Mouse (Mus musculus): ENCODE data around the gene Lst1. TPM values are rescaled to one million over a fixed set of nuclear protein-coding genes. Genes with fewer than 3 reads are reported as not detected.
"Not testable (repeated sequence)": the region's sequence is repeated elsewhere in the genome, so short reads cannot be mapped to it uniquely, and the experiment has no call there.

Gene Lst1
- polyA plus RNA-seq (2015; fragmentation: Nextera tagmentation; extraction: Ambion mirVana): 12.1 and 13.0 TPM in 2 replicates

DNA sequence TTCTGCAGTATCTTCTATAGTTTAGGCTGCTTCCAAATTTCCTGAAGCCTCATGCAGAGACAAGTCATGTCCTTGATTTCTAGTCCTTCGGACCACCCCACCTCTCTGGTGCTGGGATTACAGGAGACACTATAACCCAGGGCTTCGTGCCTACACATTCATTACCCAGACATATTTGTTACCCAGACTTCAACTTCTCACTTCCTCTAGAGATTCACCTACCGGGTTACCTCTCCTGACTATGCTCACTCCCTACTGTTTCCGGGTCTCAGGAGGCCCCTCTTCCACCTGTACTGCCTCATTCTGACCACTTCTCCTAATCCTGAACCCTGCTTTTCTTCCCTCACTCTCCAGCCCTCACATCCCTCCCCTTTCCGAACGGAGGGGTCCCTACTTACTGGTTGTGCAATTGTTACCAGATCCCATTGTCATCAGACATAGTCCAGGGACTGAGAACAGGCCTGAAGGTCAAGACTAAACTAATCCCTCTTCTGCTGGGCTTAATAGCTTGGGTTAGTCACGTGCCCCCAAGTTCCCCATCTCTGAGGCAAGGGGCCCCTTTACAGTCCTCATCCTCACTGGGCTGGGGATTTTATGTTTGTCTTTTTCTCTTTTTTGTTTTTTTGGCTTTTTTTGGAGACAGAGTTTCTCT is at the start of gene Lst1:
TSS of gene Lst1 (minus strand) at position 481 of the 652 bp plus-strand sequence.
- Histone ChIP-seq H3K4me1 (peaks cover 9% of the 10 kb centered on the region), H3K9ac (no peak within 1 kb of the TSS), H3K4me2 (no peak within 1 kb of the TSS), H3K27me3 (no peaks in the 10 kb centered on the region), H3K27ac (no peak within 1 kb of the TSS), H3K36me3 (no peaks in the 10 kb centered on the region), H3K9me3 (no peaks in the 10 kb centered on the region), H3K4me3 (no peak within 1 kb of the TSS)
- ATAC-seq (ENCODE audit: borderline replicate concordance, extremely low read depth, low FRiP score, low TSS enrichment): no peak
- 71% methylated on average over 7 of the region's 7 CpGs for WGBS

DNA sequence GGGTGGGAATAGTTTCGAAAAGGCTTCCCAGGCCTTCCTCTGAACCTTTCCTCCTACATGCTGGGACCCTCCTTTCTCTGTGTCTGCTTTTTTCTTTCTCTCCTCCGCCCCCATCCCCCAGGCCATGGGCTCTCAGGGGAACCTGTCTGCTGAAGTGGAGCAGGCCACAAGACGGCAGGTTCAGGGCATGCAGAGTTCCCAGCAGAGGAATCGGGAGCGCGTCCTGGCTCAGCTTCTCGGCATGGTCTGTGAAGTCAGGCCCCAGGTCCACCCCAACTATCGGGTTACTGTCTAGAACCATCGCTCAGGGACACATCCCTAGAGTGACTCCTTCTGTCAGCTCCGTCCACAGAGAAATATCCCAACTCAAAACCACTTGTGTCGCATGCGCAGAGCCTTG is 49.3 kb upstream of the Lst1 start:
- Histone ChIP-seq H3K4me2 (no peak overlapping the region), H3K9me3 (no peaks in the 10 kb centered on the region), H3K27me3 (no peaks in the 10 kb centered on the region), H3K9ac (no peak overlapping the region), H3K36me3 (peaks cover 3% of the 10 kb centered on the region; the same call in 1 of the 2 replicates), H3K4me3 (no peak overlapping the region), H3K4me1 (peaks cover 43% of the 10 kb centered on the region), H3K27ac (no peak overlapping the region)
- 86% methylated on average over 12 of the region's 12 CpGs for WGBS
- no peak for ATAC-seq (ENCODE audit: borderline replicate concordance, extremely low read depth, low FRiP score, low TSS enrichment)

DNA sequence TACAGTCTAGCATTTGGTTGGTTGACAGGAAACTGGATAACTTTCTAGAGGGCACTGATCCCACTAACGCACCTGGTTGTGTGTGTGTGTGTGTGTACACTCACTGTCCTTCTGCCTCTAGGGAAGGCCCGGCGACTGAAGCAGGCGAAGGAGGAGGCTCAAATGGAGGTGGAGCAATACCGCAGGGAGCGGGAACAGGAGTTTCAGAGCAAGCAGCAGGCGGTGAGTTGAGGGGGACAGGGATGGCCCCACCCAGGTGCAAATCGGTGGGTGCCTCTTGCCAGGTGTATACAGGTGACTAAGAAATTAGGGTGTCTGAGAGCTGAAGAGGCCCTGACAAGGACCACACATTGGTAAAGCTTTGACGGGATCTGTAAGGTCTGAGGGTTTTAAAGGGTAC is 48.8 kb upstream of the Lst1 start:
- 76% methylated on average over 9 of the region's 9 CpGs for WGBS
- no peaks in the 10 kb centered on the region for H3K9me3 ChIP-seq

DNA sequence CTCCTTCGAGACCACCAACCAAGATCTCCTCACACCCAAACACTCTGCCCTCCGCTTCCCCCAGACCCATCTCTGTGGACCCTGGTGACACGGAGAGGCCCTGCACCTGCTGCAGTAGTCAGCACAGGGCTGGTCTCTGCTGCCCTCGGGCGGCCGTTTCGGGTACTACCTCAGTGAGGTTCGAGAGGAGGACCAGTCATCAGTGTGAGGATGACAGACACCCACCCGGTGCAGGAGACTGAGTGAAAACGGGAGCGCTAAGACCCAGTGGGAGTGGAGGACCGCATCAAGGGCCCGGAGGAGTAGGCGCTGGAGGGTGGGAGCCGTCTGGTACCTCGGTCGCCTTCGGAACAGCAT is 48.1 kb upstream of the Lst1 start:
- Histone ChIP-seq H3K27me3 (no peaks in the 10 kb centered on the region), H3K36me3 (peaks cover 4% of the 10 kb centered on the region), H3K27ac (peak overlapping the region; percentile 97), H3K4me2 (peak overlapping the region; percentile 88), H3K9ac (peak overlapping the region; percentile 85), H3K4me1 (peaks cover 45% of the 10 kb centered on the region), H3K4me3 (peak overlapping the region; percentile 66), H3K9me3 (no peaks in the 10 kb centered on the region)
- 1% methylated on average over 18 of the region's 18 CpGs for WGBS
- peak; percentile 40 for ATAC-seq (ENCODE audit: borderline replicate concordance, extremely low read depth, low FRiP score, low TSS enrichment)

More for the DNA sequence above, 48.8 kb upstream of the Lst1 start:
- Histone ChIP-seq H3K4me3 (no peak overlapping the region), H3K27ac (no peak overlapping the region), H3K36me3 (peaks cover 3% of the 10 kb centered on the region; the same call in 1 of the 2 replicates), H3K4me2 (no peak overlapping the region), H3K9ac (no peak overlapping the region), H3K4me1 (peaks cover 45% of the 10 kb centered on the region), H3K27me3 (no peaks in the 10 kb centered on the region)
- no peak for ATAC-seq (ENCODE audit: borderline replicate concordance, extremely low read depth, low FRiP score, low TSS enrichment)

DNA sequence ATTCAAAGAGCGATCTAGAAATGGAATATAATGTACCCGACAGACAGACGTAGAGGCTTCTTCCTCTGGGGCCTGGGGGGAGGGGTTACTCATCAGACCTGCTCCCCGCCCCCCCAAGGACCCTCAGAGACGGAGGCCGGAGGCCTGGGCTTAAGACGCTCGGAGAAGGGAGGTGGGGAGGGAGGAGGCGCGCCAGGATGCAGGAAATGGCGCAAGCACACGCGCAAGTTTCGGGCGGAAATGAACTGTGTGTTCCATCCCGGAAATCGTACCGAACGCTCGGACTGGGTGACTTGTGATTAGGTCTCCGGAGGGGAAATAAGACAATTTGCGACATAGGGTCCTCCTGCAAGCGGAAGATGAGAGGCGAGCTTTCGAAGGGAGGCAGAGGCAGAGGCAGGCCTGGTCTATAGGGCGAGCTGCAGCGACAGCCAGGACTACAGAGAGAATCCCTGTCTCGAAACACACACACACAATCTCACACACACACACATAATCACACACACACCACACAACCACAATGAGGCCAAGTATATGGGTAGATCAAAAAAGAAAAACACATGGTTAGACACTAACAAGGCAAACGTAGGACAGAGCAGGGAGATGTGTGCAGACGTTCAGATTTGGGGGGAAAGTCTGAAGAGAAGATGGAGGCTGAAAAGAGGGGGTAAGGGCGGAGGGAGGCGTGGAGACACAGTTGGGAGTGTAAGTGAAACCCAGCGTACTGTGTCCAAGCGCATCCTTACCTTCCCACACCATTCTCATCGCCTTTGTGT is 47.6 kb upstream of the Lst1 start, which contains the start of gene Nfkbil1:
TSS of gene Nfkbil1 (minus strand) at position 179 of the 776 bp plus-strand sequence.
- under 1% methylated on average over 35 of the region's 35 CpGs for WGBS
- Histone ChIP-seq H3K9ac (peak within 1 kb of the TSS; percentile 85), H3K9me3 (no peaks in the 10 kb centered on the region), H3K36me3 (peaks cover 9% of the 10 kb centered on the region), H3K4me3 (peak within 1 kb of the TSS; percentile 66), H3K4me1 (peaks cover 42% of the 10 kb centered on the region), H3K27me3 (no peaks in the 10 kb centered on the region), H3K4me2 (peak within 1 kb of the TSS; percentile 88), H3K27ac (peak within 1 kb of the TSS; percentile 97)
- ATAC-seq (ENCODE audit: borderline replicate concordance, extremely low read depth, low FRiP score, low TSS enrichment): peak; percentile 88

DNA sequence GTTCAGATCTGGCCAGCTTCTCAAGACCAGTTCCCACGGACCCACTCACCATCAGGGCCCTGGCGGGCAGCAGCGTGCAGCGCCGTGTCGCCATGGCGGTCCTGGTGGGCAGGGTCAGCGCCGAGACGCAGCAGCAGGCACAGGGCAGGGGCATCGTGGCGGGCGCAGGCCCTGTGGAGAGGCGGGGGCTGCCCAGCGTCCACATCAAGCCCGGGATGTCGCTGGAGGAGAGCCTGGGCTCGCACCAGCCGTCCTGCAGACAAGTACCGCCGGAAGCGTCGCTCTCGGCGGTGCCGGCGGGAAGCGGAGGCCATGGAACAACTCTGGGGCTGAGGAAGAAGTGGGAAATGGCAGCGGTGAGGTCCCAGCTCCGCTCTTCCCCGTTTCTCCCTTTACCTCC is 46.7 kb upstream of the Lst1 start:
- H3K27me3 ChIP-seq: no peaks in the 10 kb centered on the region
- H3K27ac ChIP-seq: peak overlapping the region; percentile 97
- 2% methylated on average over 31 of the region's 31 CpGs for WGBS
- peak overlapping the region; percentile 88 for H3K4me2 ChIP-seq
- H3K4me3 ChIP-seq: peak overlapping the region; percentile 66
- H3K4me1 ChIP-seq: peaks cover 35% of the 10 kb centered on the region
- ATAC-seq (ENCODE audit: borderline replicate concordance, extremely low read depth, low FRiP score, low TSS enrichment): peak; percentile 7; the same call in 1 of the 2 replicates
- H3K9me3 ChIP-seq: no peaks in the 10 kb centered on the region
- peak overlapping the region; percentile 85 for H3K9ac ChIP-seq
- H3K36me3 ChIP-seq: peaks cover 16% of the 10 kb centered on the region

DNA sequence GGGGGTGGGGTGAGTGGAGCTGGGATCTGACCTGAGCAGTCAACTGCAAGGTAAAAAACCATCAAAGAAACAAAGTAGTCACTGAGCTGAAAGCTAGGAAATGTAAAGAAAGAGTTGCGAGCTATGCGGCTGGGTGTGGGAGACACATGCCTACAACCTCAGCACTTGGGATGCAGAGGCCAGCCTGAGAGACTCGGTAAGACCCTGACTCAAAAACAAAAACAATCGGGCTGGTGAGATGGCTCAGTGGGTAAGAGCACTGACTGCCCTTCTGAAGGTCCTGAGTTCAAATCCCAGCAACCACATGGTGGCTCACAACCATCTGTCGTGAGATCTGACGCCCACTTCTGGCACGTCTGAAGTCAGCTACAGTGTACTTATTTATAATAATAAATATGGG is 45.9 kb upstream of the Lst1 start:
- H3K4me1 ChIP-seq: peaks cover 35% of the 10 kb centered on the region
- WGBS: 62% methylated on average over 7 of the region's 7 CpGs
- peaks cover 24% of the 10 kb centered on the region for H3K36me3 ChIP-seq
- ATAC-seq (ENCODE audit: borderline replicate concordance, extremely low read depth, low FRiP score, low TSS enrichment); H3K9me3 ChIP-seq; H3K27me3 ChIP-seq; H3K9ac ChIP-seq: not testable (repeated sequence)
- H3K27ac ChIP-seq: peak overlapping the region; percentile 97
- peak overlapping the region; percentile 66 for H3K4me3 ChIP-seq
- peak overlapping the region; percentile 88 for H3K4me2 ChIP-seq

DNA sequence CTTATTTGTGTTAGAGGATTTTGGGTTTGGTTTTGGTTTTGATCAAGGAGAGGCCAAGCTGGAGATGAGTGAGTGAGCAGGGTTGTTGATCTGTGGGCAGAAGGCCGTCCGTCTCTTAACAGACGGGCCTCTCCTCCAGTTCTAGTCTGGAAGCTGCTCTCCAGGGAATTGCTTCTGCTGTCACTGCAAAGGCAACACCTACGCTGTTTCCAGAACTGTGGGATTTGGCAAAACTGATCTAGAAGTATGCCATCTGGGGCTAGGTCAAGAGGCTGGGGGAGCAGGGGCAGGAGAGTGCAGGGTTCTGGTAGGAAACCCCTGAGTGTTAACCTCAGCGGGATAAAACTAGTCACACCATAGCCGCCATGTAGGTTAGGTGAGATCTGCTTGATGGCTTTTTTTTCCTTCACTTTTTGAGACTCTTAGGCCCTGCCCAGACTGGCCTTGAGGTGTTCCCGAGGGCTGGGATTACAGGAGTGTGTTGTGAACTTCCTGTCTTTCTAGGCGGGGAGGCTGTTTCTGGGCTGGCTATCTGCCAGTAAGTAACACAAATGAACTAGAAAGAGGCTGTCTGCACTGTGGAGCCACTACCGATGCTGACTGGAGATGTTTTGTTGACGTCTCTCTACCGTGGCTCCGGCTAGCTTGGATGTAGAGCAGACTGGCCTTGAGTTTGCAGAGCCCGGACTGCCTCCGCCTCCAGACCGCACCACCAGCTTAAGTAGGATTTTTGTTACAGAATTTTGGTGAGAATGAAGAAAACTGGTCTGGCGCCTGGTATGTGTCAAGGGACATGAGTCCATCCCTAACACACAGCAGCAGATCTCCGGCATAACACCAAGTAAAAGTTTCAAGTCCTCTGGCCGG is 45.1 kb upstream of the Lst1 start, which contains the start of gene Atp6v1g2:
TSS of gene Atp6v1g2 (plus strand) at position 547 of the 867 bp plus-strand sequence.
- Histone ChIP-seq H3K27me3 (no peaks in the 10 kb centered on the region), H3K9ac (no peak within 1 kb of the TSS; the same call in 1 of the 2 replicates), H3K4me2 (peak within 1 kb of the TSS; percentile 88), H3K9me3 (no peaks in the 10 kb centered on the region), H3K27ac (peak within 1 kb of the TSS; percentile 97), H3K4me1 (peaks cover 35% of the 10 kb centered on the region), H3K4me3 (peak within 1 kb of the TSS; percentile 66), H3K36me3 (peaks cover 30% of the 10 kb centered on the region)
- ATAC-seq (ENCODE audit: borderline replicate concordance, extremely low read depth, low FRiP score, low TSS enrichment): no peak
- 33% methylated on average over 18 of the region's 18 CpGs for WGBS

DNA sequence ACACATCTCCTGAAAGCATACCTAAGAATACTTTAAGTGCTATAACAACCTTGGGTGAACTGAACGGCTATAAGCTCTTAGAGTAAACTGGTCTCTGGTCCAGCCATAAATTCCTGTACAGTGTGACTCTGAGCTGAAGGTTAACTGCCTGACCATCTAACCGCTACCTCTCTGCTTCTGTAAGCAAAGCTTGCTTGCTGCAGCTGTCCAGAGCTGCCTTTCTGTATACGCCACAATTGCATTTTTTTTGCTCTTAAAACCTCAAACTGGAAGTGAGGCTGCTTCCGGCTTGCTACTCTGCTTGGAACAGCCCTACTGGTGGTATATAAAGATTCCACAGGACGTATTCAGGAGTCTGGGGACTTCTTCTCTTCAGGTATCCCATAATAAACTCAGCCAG is 44.4 kb upstream of the Lst1 start:
- Histone ChIP-seq H3K4me2 (0 out of 2 replicates have a peak overlapping the region, but pooled peaks have one; percentile 88), H3K4me1 (peaks cover 35% of the 10 kb centered on the region), H3K9ac (no peak overlapping the region), H3K36me3 (peaks cover 32% of the 10 kb centered on the region), H3K9me3 (no peaks in the 10 kb centered on the region), H3K27me3 (no peaks in the 10 kb centered on the region), H3K27ac (peak overlapping the region; percentile 97), H3K4me3 (no peak overlapping the region)
- WGBS: 61% methylated on average over 5 of the region's 5 CpGs
- ATAC-seq (ENCODE audit: borderline replicate concordance, extremely low read depth, low FRiP score, low TSS enrichment): no peak

DNA sequence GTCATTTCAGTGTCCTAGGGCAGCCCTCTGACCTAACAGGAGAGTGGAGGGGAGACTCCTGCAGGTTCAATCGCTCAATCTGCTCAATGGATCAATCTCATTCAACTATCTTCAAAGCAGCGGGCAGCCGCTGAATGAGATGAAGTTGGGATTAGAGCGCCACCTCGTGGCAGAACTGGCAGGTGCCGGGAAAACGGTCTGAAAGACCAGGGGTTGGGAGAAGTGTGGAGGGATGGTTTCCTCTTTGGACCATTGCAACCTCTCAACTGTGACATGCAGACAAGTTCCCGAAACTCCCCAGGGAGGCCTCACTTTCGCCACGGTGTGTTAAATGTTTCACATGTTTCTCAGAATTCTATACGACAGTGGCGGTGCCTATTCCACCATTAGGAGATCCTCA is 43.8 kb upstream of the Lst1 start:
- Histone ChIP-seq H3K27ac (no peak overlapping the region), H3K36me3 (peaks cover 38% of the 10 kb centered on the region)

DNA sequence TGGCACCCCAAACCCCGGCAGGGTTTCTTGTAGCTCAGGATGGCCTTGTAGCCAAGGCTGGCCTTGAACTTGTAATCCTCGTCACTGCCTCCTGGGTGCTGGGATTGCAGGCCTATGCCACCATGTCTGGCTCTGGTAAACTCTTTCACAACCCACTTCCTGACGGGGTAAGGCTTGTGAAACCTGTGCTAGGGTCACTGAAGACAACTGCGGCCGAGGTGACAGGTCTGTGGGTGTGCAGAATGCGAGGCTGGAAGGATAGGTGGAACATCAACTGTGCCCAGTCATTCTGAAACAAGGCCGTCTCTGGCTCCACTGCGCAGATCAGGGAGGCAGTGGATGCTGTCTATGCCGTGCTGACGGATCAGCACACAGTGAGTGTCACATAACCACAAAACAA is 42.8 kb upstream of the Lst1 start:
- ATAC-seq (ENCODE audit: borderline replicate concordance, extremely low read depth, low FRiP score, low TSS enrichment): no peak
- Histone ChIP-seq H3K4me1 (peaks cover 28% of the 10 kb centered on the region), H3K9ac (no peak overlapping the region), H3K9me3 (no peaks in the 10 kb centered on the region), H3K4me3 (no peak overlapping the region), H3K27ac (no peak overlapping the region), H3K27me3 (no peaks in the 10 kb centered on the region), H3K36me3 (peaks cover 45% of the 10 kb centered on the region), H3K4me2 (no peak overlapping the region)
- 88% methylated on average over 10 of the region's 10 CpGs for WGBS

More for the DNA sequence above, 43.8 kb upstream of the Lst1 start:
- H3K4me1 ChIP-seq: peaks cover 35% of the 10 kb centered on the region
- 16% methylated on average over 12 of the region's 12 CpGs for WGBS
- no peak overlapping the region for H3K9ac ChIP-seq
- H3K9me3 ChIP-seq: no peaks in the 10 kb centered on the region
- no peaks in the 10 kb centered on the region for H3K27me3 ChIP-seq
- H3K4me3 ChIP-seq: no peak overlapping the region
- H3K4me2 ChIP-seq: no peak overlapping the region
- no peak for ATAC-seq (ENCODE audit: borderline replicate concordance, extremely low read depth, low FRiP score, low TSS enrichment)
